Mouse (Mus musculus) limb, embryonic 11.5 days (tissue): ENCODE measurements around the gene Nfkbie. TPM values are rescaled to one million over a fixed set of nuclear protein-coding genes. Genes with fewer than 3 reads are reported as not detected.
A peak's percentile ranks its signal among the peaks of the same experiment; 100 is the strongest.

Source experiments
- ATAC-seq: fragments of 200-750 bp; cut with Nextera tagmentation; 2 replicates; pipeline ENCODE4 v1.8.0; 2017; ENCODE audit warnings: low read depth; ENCODE audit not compliant: insufficient number of reproducible peaks, low FRiP score, low TSS enrichment
- DNase-seq: peaks from one replicate; pipeline ENCODE4 v3.0.0-alpha.2; 2015; ENCODE audit warnings: low spot score
- H3K27ac ChIP-seq: fragments of 300-500 bp; sonication (generic); replicated peaks from 2 replicates; pipeline ENCODE4 v1.5.1; 2014; ENCODE audit warnings: low read depth, mild to moderate bottlenecking, low read length
- H3K27me3 ChIP-seq: fragments of 300-500 bp; sonication (generic); 2 replicates; pipeline ENCODE4 v1.6.1; 2014; ENCODE audit warnings: mild to moderate bottlenecking, low read length, mixed read lengths; ENCODE audit not compliant: control insufficient read depth, insufficient read depth
- H3K36me3 ChIP-seq: fragments of 300-500 bp; sonication (generic); 2 replicates; pipeline ENCODE4 v1.6.1; 2014; ENCODE audit warnings: mild to moderate bottlenecking, low read length, moderate library complexity, mixed read lengths; ENCODE audit not compliant: control insufficient read depth, insufficient read depth
- H3K4me1 ChIP-seq: fragments of 300-500 bp; sonication (generic); 2 replicates; pipeline ENCODE4 v1.6.1; 2014; ENCODE audit warnings: low read length, mixed read lengths; ENCODE audit not compliant: control insufficient read depth, insufficient read depth
- H3K4me2 ChIP-seq: fragments of 300-500 bp; sonication (generic); 2 replicates; pipeline ENCODE4 v1.6.1; 2014; ENCODE audit warnings: low read depth, mild to moderate bottlenecking, moderate library complexity; ENCODE audit not compliant: severe bottlenecking
- H3K4me3 ChIP-seq: fragments of 300-500 bp; sonication (generic); 2 replicates; pipeline ENCODE4 v1.5.1; 2014; ENCODE audit warnings: low read depth, low read length
- H3K9ac ChIP-seq: fragments of 300-500 bp; sonication (generic); 2 replicates; pipeline ENCODE4 v1.6.1; 2014; ENCODE audit warnings: mild to moderate bottlenecking, low read length
- H3K9me3 ChIP-seq: fragments of 300-500 bp; sonication (generic); 2 replicates; pipeline ENCODE4 v1.6.1; 2016; ENCODE audit warnings: low read length; ENCODE audit not compliant: control insufficient read depth
- WGBS: fragments of 180-500 bp; shearing (Covaris S2); extraction: QIAGEN DNeasy Blood & Tissue Kit; methylation state at CpG from one replicate; pipeline ENCODE4 v1.1.7; 2014; 5-methylcytosine and 5-hydroxymethylcytosine counted together
- polyA plus RNA-seq: library from polyadenylated mRNA; unstranded; fragments of >200 nt; fragmentation: Nextera tagmentation; extraction: Ambion mirVana; gene quantifications from 2 replicates; pipeline ENCODE4 v1.2.1, GENCODE M21; 2014

The Nfkbie gene
- polyA plus RNA-seq, 1 experiment from 2014 or later: 5.6 TPM

DNA sequence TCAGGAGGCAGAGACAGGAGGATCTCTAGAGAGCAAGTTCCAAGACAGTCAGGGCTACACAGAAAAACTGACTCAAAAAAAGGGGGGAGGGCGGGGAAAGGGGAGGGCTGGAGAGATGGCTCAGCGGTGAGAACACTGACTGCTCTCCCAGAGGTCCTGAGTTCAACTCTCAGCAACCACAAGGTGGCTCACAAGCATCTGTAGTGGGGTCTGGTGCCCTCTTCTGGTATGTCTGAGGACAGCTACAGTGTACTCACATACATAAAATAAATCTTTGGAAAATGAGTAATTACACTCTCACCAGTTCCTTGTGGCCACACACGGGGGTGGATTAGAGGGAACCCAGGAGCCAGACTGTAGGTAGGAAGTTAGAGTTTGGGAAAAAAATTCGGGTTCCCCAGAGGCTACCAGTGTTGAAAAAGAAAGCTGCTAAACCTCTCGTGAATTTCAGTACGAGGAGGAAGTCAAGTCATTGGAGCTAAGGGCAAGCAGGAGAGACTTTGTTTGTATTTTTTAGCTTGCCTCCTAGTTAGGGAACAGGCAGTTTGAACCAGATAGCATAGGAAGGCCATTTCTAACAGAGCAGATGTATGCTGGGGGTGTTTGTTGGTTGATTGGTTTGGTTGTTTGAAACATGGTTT, 27.3 kb downstream of the Nfkbie start:
- Histone ChIP-seq H3K4me1 (peaks cover 14% of the 10 kb centered on the region), H3K27me3 (no peaks in the 10 kb centered on the region), H3K27ac (no peak overlapping the region), H3K36me3 (peaks cover 3% of the 10 kb centered on the region; the same call in 1 of the 2 replicates), H3K4me3 (no peak overlapping the region), H3K9me3 (no peaks in the 10 kb centered on the region), H3K4me2 (no peak overlapping the region), H3K9ac (no peak overlapping the region)
- DNase-seq (no peak), ATAC-seq (no peak)
- 72% methylated on average over 6 of the region's 6 CpGs for WGBS

GRCm38 (mm10) chr17:45584096-45584896, 28.8 kb downstream of the Nfkbie start:
- H3K9ac ChIP-seq: no peak overlapping the region; the same call in 1 of the 2 replicates

DNA sequence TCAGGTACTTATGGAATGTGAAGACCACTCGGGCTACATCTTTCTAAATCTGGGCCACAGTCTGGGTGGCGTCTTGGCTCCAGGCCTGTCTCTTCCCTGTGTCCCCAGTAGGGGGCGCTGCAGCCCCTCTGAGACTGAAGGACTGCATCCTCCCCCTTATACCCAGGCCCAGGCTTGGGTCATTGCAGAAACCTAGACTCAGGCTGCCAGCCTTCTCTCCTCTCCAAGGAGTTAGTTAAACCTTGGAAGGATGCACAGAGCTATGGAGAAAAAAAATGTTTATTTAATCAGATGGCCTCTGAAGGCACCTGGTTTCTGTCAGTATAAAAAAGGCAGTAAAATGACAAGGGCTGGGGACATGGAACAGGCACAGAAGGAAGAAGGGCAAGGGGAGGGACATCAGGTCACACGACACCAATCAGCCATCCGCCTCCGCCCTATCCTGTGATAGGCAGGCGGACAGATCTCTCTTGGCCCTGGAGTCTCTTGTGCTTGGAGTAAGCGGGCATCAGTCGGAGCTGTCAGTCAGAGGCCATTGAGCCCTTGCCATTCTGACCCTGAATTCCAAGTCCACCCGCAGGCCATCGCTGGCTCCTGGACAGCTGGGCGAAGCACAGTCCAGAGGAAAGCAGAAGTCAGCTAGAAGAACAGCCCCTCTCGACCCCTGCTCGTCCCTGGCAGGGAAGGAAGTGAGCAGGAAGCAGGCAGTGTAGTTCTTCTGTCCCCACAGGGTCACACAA, 29.6 kb downstream of the Nfkbie start:
- H3K36me3 ChIP-seq: peaks cover 6% of the 10 kb centered on the region
- H3K9me3 ChIP-seq: no peaks in the 10 kb centered on the region
- H3K27ac ChIP-seq: peak overlapping the region; percentile 23; the same call in 1 of the 2 replicates
- no peaks in the 10 kb centered on the region for H3K27me3 ChIP-seq
- peak overlapping the region; percentile 22; the same call in 1 of the 2 replicates for H3K9ac ChIP-seq
- H3K4me3 ChIP-seq: no peak overlapping the region
- ATAC-seq: peak; percentile 42; the same call in 1 of the 2 replicates
- no peak overlapping the region for H3K4me2 ChIP-seq
- peak; percentile 90 for DNase-seq
- H3K4me1 ChIP-seq: peaks cover 14% of the 10 kb centered on the region
- 19% methylated on average over 14 of the region's 14 CpGs for WGBS

More at GRCm38 (mm10) chr17:45584096-45584896, 28.8 kb downstream of the Nfkbie start:
- Histone ChIP-seq H3K9me3 (no peaks in the 10 kb centered on the region), H3K27me3 (no peaks in the 10 kb centered on the region), H3K27ac (peak overlapping the region; percentile 23; the same call in 1 of the 2 replicates), H3K36me3 (peaks cover 6% of the 10 kb centered on the region), H3K4me1 (peaks cover 14% of the 10 kb centered on the region), H3K4me2 (no peak overlapping the region), H3K4me3 (no peak overlapping the region)
- WGBS: 43% methylated on average over 12 of the region's 12 CpGs
- peak; percentile 54 for DNase-seq
- peak; percentile 32; the same call in 1 of the 2 replicates for ATAC-seq

DNA sequence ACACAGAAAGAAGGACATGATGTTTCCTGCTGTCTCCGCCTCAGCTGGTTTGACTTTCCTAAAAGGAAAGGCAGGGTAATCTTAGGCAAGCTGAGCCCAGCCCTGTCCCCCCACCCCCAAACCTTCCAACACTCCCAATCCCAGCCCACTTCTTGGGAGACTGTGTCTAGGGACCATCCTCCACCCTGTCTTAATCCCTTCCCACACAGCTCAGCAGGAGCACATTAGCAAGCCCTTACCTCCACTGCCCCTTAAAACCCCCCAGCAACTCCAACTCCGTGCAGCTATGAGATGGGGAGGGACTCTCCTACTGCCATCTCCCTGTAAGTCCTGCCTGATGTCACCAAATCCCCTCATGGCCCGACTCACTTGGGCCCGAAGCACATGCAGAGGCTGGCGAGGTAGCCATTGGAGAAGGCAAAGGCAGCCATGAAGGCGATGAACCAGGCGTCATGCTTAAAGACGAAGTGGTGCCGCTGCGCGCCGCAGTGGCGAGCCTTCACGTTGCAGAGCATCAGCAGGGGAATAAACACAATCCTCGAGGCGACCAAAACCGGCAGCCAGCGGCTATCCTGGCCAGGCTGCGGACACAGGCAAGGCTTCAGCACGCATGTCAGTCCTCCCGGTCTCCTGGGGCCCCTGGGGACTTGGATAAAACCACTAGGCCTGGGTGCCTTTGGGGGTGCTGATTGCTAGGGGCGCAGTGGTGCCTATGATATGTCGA, 30.4 kb downstream of the Nfkbie start:
- Histone ChIP-seq H3K36me3 (peaks cover 6% of the 10 kb centered on the region), H3K4me1 (peaks cover 13% of the 10 kb centered on the region), H3K27me3 (no peaks in the 10 kb centered on the region), H3K9ac (peak overlapping the region; percentile 30; the same call in 1 of the 2 replicates), H3K9me3 (no peaks in the 10 kb centered on the region), H3K4me3 (no peak overlapping the region), H3K4me2 (no peak overlapping the region), H3K27ac (peak overlapping the region; percentile 55; the same call in 1 of the 2 replicates)
- ATAC-seq: no peak
- DNase-seq: no peak
- 73% methylated on average over 23 of the region's 23 CpGs for WGBS

DNA sequence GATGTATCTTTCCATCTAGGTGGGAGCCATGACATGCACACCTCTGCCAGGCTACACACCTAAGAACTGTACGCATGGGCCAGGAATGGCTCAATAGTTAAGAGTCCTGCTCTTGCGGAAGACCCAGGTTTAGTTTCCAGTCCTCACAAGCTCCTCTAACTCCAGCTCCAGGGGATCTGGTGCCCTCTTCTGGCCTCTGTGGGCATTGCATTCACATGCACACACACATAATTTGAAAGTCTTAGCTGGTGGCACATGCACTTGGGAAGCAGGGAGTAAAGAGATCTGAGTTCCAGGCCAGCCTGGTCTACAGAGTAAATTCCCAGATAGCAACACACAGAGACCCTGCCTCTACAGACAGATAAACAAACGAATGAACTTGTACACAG, 30.9 kb downstream of the Nfkbie start:
- H3K4me1 ChIP-seq: peaks cover 11% of the 10 kb centered on the region
- 94% methylated on average over 3 of the region's 3 CpGs for WGBS
- H3K4me3 ChIP-seq: no peak overlapping the region
- no peak overlapping the region for H3K4me2 ChIP-seq
- H3K36me3 ChIP-seq: peaks cover 7% of the 10 kb centered on the region
- DNase-seq: no peak
- no peak for ATAC-seq
- H3K9ac ChIP-seq: no peak overlapping the region
- H3K27me3 ChIP-seq: no peaks in the 10 kb centered on the region
- H3K9me3 ChIP-seq: no peaks in the 10 kb centered on the region
- no peak overlapping the region for H3K27ac ChIP-seq

DNA sequence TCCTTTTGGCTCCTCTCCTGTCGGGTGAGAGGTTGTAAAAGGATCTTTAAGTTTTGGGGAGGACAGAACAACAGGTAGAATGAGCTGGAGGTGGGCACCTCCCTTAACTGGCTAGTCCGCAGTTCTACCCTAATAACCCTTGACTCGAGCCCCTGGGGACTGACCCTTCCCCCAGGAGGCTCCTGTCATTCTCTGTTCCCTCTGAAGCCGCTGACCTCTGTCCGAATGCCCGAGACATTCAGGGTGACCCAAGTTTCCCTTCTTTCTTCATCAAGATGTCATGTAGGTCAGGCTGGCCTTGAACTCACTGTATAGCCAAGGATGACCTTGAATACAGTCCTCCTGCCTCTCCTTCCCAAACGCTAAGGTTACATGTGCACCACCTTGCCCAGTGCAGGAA, 32.9 kb downstream of the Nfkbie start:
- no peak for ATAC-seq
- Histone ChIP-seq H3K4me3 (no peak overlapping the region), H3K9me3 (no peaks in the 10 kb centered on the region), H3K4me1 (peaks cover 19% of the 10 kb centered on the region), H3K36me3 (peaks cover 8% of the 10 kb centered on the region), H3K27ac (no peak overlapping the region), H3K27me3 (peaks cover 4% of the 10 kb centered on the region; the same call in 1 of the 2 replicates), H3K4me2 (no peak overlapping the region), H3K9ac (no peak overlapping the region)
- no peak for DNase-seq
- WGBS: 88% methylated on average over 7 of the region's 7 CpGs

- Histone ChIP-seq H3K4me1 (peaks cover 22% of the 10 kb centered on the region), H3K27me3 (peaks cover 11% of the 10 kb centered on the region), H3K9ac (no peak overlapping the region), H3K36me3 (peaks cover 8% of the 10 kb centered on the region), H3K27ac (no peak overlapping the region), H3K4me3 (no peak overlapping the region), H3K4me2 (no peak overlapping the region), H3K9me3 (no peaks in the 10 kb centered on the region)
- ATAC-seq (no peak), DNase-seq (no peak)
- 97% methylated on average over 7 of the region's 7 CpGs for WGBS
These were observed 33.7 kb downstream of the Nfkbie start for GRCm38 (mm10) chr17:45589236-45589635.
